Mouse (Mus musculus): Measurements from ENCODE around the gene Brf1.

DNA sequence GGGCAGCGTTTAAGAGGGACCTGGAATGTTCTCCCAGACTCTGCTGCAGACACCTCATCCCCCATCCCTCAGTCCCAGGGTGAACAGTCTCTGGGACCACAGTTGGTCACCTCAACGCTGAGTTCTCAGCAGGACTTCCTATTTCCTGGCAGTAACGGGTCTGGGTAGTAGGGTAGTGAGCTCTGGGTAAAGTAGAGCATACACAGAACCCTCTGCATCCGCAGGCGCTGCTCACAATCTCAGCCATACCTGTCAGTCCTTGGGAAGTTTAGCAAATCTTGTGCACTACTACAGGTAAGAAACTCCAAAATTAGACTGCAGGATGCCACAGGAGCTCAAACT lies 600 bp upstream of the Brf1 start:
- no peak for TF ChIP-seq POLR2A (IDR thresholded peaks at IDR 0.05; ENCODE audit: control insufficient read depth, low read depth, low read length)
- TF ChIP-seq CTCF (IDR thresholded peaks at IDR 0.05; ENCODE audit: control insufficient read depth, insufficient read depth, insufficient replicate concordance, low read depth, low read length), result no peak
